Mouse (Mus musculus) heart, adult 9 months (tissue): ENCODE results near the gene Ppt2.

Experiments
- DNase-seq, 2 experiments: peaks; one replicate each; pipeline ENCODE4 v3.0.0; 2022; ENCODE audit warnings: low spot score in 2 of 2

The Ppt2 gene

GRCm38 (mm10) chr17:34606186-34607039 lies 21.9 kb downstream of the Ppt2 start:
- DNase-seq: no peak

- DNase-seq: peak; percentile 97
These were observed 22.7 kb downstream of the Ppt2 start for GRCm38 (mm10) chr17:34605609-34606008.

GRCm38 (mm10) chr17:34604511-34605237 lies 23.6 kb downstream of the Ppt2 start:
- no peak for DNase-seq

- peak; percentile 99 for DNase-seq
These were observed 24.2 kb downstream of the Ppt2 start, which contains the start of gene Agpat1 for GRCm38 (mm10) chr17:34604061-34604508. Agpat1 (plus strand) TSS chr17:34604262.

- DNase-seq: peak; percentile 100
These were observed 24.8 kb downstream of the Ppt2 start, which contains the start of gene Rnf5 for GRCm38 (mm10) chr17:34603375-34604060. Rnf5 (minus strand) TSS chr17:34603690.

GRCm38 (mm10) chr17:34601796-34602195 lies 26.5 kb downstream of the Ppt2 start:
- no peak for DNase-seq

- DNase-seq: no peak
These were observed 28.4 kb downstream of the Ppt2 start for GRCm38 (mm10) chr17:34599891-34600290.

GRCm38 (mm10) chr17:34597566-34598095 lies 30.7 kb downstream of the Ppt2 start, which contains the start of gene Ager:
Ager (plus strand) TSS chr17:34597862.
- no peak for DNase-seq

- no peak for DNase-seq
These were observed 32.2 kb downstream of the Ppt2 start for GRCm38 (mm10) chr17:34596098-34596497.

- no peak for DNase-seq
These were observed 34.4 kb downstream of the Ppt2 start for GRCm38 (mm10) chr17:34593752-34594525.

- peak in 1 of 2 experiments; percentile 49 for DNase-seq
These were observed 35.4 kb downstream of the Ppt2 start for GRCm38 (mm10) chr17:34592581-34593549.

GRCm38 (mm10) chr17:34591994-34592375 lies 36.3 kb downstream of the Ppt2 start:
- DNase-seq: peak; percentile 82

GRCm38 (mm10) chr17:34591029-34591993 lies 37.0 kb downstream of the Ppt2 start, which contains the start of gene Pbx2:
Pbx2 (plus strand) TSS chr17:34591266.
- DNase-seq: peak in 1 of 2 experiments; percentile 50

GRCm38 (mm10) chr17:34590154-34590987 lies 37.9 kb downstream of the Ppt2 start:
- peak in 1 of 2 experiments; percentile 41 for DNase-seq

GRCm38 (mm10) chr17:34589681-34590101 lies 38.6 kb downstream of the Ppt2 start, which contains the start of gene Gpsm3:
Gpsm3 (plus strand) TSS chr17:34589806.
- peak; percentile 75 to 81 for DNase-seq

GRCm38 (mm10) chr17:34589206-34589605 lies 39.1 kb downstream of the Ppt2 start:
- no peak for DNase-seq

- no peak for DNase-seq
These were observed 39.5 kb downstream of the Ppt2 start for GRCm38 (mm10) chr17:34588767-34589166.
